Mouse (Mus musculus): ENCODE measurements around the gene Ripk3. TPM values are rescaled to one million over a fixed set of nuclear protein-coding genes. Genes with fewer than 3 reads are reported as not detected.

Ripk3 gene
- total RNA-seq, 2 experiments from 2014 or later = 1.6 to 2.9 TPM

DNA sequence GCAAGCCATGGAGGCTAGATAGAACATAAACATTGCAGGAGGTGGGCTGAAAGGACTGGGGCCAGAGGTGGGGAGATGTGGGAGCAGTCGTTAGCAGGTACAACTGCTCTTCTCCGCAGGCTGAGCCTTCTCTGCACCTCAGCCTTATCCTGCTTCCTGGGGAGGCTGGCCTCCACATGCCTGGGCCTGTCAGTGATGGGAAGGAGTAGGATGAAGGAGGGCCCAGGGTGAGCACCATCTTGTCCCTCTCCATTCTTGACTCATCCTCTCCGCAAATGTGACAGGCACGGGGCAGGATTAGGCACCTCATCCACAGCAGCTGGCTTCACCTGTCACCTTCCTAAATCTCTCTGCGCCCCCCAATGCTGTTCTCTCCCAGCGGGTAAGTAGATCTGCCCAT is 27.5 kb downstream of the Ripk3 start, which contains the start of gene Ltb4r2:
TSS of gene Ltb4r2 (plus strand) at position 266 of the 400 bp plus-strand sequence.
- DNase-seq = no peak

DNA sequence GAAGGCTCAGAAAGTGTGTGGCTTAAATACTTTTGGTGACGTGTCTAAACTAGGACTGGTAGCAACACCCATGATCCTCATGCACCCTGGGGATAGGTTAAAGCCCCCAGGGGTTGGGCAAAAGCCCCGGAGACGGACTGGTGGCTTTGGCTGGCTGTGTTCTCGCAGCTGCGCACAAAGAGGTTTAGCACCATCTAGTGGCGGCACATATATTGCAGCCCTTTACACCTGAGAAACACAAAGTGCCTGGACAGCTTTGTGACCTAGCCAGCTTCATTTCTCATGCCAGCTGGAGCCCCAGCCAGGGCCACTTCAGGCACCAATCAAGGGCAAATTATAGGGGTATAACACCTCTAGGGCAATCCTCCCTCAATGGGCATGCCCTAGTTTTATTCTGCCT is 28.5 kb downstream of the Ripk3 start:
- peak; percentile 82 to 93 for DNase-seq

DNA sequence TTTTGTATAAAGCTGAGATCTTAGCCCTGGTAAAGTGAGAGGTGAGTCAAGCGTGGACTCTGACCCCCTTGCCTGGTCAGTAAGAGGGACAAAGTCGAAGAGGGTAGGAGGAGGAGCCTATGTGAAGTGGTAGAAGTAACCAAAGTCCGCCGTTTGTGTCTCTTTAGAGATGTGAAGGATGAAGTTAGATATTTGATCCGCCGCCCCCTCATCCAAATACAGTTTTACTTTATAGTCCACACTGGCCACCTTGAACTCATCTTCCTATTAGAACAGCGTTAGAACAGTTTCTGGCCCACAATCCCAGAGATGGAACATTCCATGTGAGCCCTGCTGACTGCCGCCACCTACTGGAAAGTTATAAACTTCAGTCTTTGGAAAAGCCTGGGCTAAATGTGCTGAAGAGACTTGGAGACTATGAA is 30.3 kb downstream of the Ripk3 start, which contains the start of gene Cideb:
TSS of gene Cideb (minus strand) at position 96 of the 422 bp plus-strand sequence.
- DNase-seq = peak; percentile 49 to 68

DNA sequence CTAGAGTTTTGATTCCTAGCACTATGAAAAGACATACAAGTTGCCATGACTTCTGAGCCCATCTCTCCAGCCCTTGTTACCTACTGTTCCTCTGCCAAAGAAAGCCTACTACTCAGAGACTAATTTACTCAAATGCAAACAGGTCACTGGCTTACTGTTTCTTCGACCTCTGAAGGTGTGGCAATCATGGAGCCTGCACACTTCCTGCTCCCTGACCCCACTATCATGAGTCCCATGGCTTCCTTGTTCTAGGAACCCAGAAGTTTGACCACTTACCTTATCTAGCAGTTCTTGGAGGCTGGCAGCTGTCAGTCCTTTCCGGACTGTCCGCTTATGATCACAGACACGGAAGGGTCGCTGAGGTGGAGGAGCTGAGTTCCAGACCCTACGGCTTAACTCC is 31.1 kb downstream of the Ripk3 start:
- DNase-seq = no peak

DNA sequence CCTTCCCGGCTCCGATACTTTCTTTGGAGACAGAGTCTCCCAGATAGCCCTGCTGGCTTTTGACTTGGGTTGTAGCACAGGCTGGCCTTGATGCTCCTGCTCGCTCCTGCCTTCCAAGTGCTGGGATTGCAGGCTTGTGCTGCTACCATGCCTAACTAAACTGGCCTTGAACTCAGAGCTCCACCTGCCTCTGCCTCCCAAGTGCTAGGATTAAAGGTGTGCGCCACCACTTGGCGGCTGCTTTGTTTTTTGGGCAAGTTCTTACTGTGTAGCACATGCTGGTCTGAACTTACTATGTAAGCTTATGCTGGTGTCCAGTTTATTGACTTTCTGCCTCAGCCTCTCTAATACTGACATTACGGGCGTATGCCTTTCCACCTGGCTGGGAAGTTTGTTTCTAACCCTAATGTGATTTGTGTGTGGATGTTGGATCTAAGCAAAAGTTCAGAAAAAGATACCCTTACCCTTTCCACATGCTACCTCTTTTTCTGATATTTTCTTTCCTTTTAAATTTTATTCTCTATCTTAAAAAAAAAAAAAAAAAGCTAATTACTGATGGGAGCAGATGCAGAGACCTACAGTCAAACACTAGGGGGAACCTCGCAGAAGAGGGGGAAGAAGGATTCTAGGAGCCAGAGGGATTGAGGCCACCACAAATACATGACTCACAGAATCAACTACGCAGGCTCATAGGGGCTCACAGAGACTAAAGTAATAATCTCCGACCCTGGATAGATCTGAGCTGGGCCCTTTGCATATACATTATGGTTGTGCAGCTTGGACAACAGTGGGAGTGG is 41.4 kb downstream of the Ripk3 start:
- no peak for DNase-seq

DNA sequence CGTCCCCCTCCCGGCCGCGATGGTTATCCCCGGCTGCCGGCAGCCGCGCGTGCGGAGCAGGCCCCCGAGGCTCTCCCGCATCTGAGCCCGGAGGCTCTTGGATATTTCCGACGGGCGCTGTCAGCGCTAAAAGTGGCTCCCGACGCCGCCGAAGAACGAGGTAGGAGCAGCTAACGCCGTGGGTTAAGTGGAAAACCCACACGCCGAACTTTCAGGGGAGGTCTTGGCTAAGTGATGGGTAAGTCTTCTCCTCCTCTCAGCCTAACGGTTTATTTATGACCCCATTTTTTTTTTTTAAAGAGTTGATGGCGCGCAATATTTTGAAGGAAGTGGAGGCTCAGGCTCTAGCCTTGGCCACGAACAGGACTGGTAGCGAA is 42.8 kb downstream of the Ripk3 start:
- DNase-seq = no peak

DNA sequence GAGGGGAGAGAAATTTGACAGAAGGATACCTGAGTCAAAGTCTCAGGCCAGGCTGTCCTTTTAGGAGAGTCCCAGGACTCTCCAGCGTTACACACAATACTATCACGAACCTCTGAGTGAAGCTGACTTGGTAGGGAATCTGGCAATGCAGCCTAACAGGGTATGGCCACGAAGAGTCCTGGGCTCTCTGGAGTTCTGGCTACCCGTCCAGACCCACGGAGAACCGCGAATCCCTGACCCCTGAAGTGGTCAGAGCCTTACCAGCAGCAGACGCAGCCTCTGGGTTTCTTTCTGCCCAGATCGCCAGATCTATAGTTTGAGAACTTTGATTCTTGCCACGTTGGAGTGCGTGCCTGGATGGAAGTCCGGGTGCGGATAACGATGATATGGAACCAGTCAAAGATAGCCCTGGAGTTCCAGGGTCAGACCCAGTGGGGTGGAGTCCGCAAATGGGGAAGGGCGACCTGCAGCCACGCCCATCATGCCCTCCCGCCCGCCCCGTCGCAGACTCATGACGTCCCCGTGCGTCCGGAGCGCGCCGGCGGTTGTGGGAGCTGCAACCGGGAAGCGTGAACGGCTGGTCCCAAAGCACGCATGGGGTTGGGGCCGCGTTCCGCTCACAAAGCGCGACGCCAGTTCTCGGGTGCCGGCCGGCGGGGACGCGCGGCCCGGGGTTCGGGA is 43.3 kb downstream of the Ripk3 start, which contains the start of the genes Dhrs1 and Nop9:
TSS of gene Dhrs1 (minus strand) at position 511 of the 681 bp plus-strand sequence.
TSS of gene Nop9 (plus strand) at position 514 of the 681 bp plus-strand sequence.
- peak; percentile 91 to 92 for DNase-seq

DNA sequence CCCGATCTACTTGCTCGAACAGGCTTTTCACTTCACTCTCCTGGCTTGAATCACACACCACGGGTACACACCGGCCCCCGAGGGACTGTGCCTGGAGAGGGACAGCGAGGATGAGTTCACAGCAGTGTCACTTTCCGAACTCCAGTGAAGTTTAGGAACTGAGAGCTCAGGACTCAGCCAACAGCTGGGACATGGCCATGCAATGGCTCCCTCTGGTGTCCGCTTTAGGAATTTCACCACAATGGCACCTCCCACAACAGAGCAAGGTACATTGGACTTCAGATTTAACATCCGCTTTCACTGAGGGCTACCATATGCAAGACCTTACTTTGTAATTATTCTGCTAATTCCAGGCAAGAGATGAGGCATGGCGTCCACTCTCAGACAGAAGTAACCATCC is 45.0 kb downstream of the Ripk3 start:
- DNase-seq = peak; percentile 87 to 93

DNA sequence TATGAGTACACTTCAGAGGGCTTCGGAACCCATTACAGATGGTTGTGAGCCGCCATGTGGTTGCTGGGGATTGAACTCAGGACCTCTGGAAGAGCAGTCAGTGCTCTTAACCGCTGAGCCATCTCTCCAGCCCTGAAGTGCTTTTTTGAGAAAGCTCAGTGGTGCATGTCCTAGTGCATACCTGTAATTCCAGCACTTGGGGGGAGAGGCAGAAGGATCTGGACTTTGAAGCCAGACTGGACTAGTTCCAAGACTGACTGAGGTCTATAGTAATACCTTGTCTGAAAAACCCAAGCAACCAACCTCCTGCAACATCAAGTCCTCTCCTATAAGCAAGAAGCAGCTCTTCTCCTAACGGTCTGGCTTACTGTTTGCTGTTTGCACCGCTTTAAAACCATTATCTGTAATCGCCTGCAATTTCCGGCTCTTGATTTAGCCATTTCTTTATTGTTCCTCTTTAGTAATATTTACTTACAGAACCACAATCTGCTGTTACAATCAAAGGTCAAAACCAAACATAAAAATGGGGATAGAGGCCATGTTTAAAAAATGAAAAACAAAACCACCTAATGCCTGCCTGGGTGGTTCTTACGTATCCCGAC is 51.5 kb downstream of the Ripk3 start:
- DNase-seq = no peak

DNA sequence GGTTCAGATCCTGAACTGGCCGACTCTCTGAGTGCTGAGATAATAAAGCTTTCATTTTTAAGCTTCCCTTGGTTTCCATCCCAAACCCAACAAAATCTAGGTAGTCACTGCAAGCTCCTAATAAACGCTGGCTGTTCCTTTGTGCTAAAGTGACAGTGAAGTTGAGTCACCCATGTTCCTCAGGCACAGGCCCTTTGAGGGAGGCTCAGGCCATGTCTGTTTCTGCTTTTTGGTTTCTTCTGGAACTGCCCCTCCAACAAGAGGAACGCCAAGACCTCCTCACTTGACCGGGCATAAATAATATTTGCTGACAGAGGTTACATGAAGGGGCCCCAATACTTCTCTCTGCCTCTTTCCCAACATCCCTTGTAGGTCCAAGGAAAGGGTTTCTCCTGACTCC is 52.9 kb downstream of the Ripk3 start:
- no peak for DNase-seq

DNA sequence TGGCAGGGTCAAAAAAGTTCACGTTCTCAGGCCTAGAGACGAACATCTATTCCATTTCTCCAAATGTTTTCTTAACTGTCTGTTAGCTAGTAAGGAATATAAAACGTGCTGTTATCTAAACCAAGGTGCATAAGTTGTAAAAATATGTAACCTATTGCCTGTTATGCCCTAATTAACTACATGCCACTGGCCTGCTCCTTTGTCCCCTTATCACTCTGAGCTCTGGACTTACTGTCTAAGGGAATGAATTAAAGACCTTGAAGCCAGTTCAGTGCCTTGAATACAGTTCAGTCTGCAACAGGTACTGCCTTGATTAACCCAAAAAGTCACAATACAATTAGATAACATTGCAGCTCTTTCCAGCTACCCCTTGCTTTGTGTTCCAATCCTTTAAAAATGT is 53.3 kb downstream of the Ripk3 start:
- DNase-seq = no peak

Other genes starting within 250 kb of the Ripk3 start
- gene Pck2, start 248.6 kb downstream of the Ripk3 start, total RNA-seq (2021) = 1 to 10 TPM; 8.3 to 9.4 TPM
- gene Dcaf11, start 228.9 kb downstream of the Ripk3 start, total RNA-seq (2021) = 100 to 1,000 TPM; 147 to 152 TPM
- not detected for gene A730061H03Rik, start 228.5 kb downstream of the Ripk3 start, total RNA-seq (2021)
- 100 to 1,000 TPM; 172 to 176 TPM for gene Fitm1, start 213.2 kb downstream of the Ripk3 start, total RNA-seq (2021)
- gene Psme1, start 210.7 kb downstream of the Ripk3 start, total RNA-seq (2021) = 100 to 1,000 TPM; 276 to 319 TPM
- gene Emc9, start 203.6 kb downstream of the Ripk3 start, total RNA-seq (2021) = 10 to 100 TPM; 66.8 to 70.0 TPM
- gene Psme2, start 197.8 kb downstream of the Ripk3 start, total RNA-seq (2021) = 100 to 1,000 TPM; 142 to 145 TPM
- 10 to 100 TPM; 25.4 to 29.9 TPM for gene Rnf31, start 197.2 kb downstream of the Ripk3 start, total RNA-seq (2021)
- 10 to 100 TPM in 1 of 2 experiments, 1 to 10 TPM in 1; 8.9 to 11.0 TPM for gene Irf9, start 185.3 kb downstream of the Ripk3 start, total RNA-seq (2021)
- under 1 TPM; 0.22 to 0.62 TPM for gene Rec8, start 170.8 kb downstream of the Ripk3 start, total RNA-seq (2021)
- gene Ipo4, start 152.9 kb downstream of the Ripk3 start, total RNA-seq (2021) = 10 to 100 TPM; 51.3 to 64.8 TPM
- gene Gm49378, start 151.0 kb downstream of the Ripk3 start, total RNA-seq (2021) = 1 to 10 TPM; 1.4 to 2.3 TPM
- 10 to 100 TPM; 39.7 to 42.3 TPM for gene Tm9sf1, start 145.1 kb downstream of the Ripk3 start, total RNA-seq (2021)
- gene Tssk4, start 138.7 kb downstream of the Ripk3 start, total RNA-seq (2021) = under 1 TPM; 0.42 to 0.54 TPM
- 10 to 100 TPM; 47.1 to 58.8 TPM for gene Mdp1, start 128.4 kb downstream of the Ripk3 start, total RNA-seq (2021)
- gene Gmpr2, start 116.9 kb downstream of the Ripk3 start, total RNA-seq (2021) = 10 to 100 TPM in 1 of 2 experiments, 1 to 10 TPM in 1; 8.7 to 10.8 TPM
- gene Nedd8, start 116.7 kb downstream of the Ripk3 start, total RNA-seq (2021) = 100 to 1,000 TPM; 250 to 257 TPM
- gene Tinf2, start 107.0 kb downstream of the Ripk3 start, total RNA-seq (2021) = 10 to 100 TPM; 10.1 to 12.1 TPM
- under 1 TPM; 0.25 to 0.44 TPM for gene Tgm1, start 74.9 kb downstream of the Ripk3 start, total RNA-seq (2021)
- gene Rabggta, start 66.6 kb downstream of the Ripk3 start, total RNA-seq (2021) = 10 to 100 TPM; 14.8 to 15.8 TPM
- 10 to 100 TPM; 39.8 to 42.6 TPM for gene Dhrs1, start 43.2 kb downstream of the Ripk3 start, total RNA-seq (2021)
- 10 to 100 TPM in 1 of 2 experiments, 1 to 10 TPM in 1; 7.7 to 11.9 TPM for gene Nop9, start 43.2 kb downstream of the Ripk3 start, total RNA-seq (2021)
- gene Cideb, start 30.4 kb downstream of the Ripk3 start, total RNA-seq (2021) = 1 to 10 TPM; 2.0 TPM
- under 1 TPM; 0.21 to 0.25 TPM for gene Ltb4r2, start 27.4 kb downstream of the Ripk3 start, total RNA-seq (2021)
- under 1 TPM; 0.25 to 0.41 TPM for gene Ltb4r1, start 22.9 kb downstream of the Ripk3 start, total RNA-seq (2021)
- 10 to 100 TPM; 15.7 to 17.3 TPM for gene Adcy4, start 4.8 kb downstream of the Ripk3 start, total RNA-seq (2021)
- gene Nfatc4, start 34.3 kb upstream of the Ripk3 start, total RNA-seq (2021) = 1 to 10 TPM; 2.5 to 4.0 TPM
- 1 to 10 TPM; 7.2 to 7.4 TPM for gene Nynrin, start 65.1 kb upstream of the Ripk3 start, total RNA-seq (2021)
- gene Cbln3, start 95.5 kb upstream of the Ripk3 start, total RNA-seq (2021) = not detected
- gene Khnyn, start 96.1 kb upstream of the Ripk3 start, total RNA-seq (2021) = 10 to 100 TPM in 1 of 2 experiments, 1 to 10 TPM in 1; 8.6 to 10.0 TPM
- 100 to 1,000 TPM; 119 to 138 TPM for gene Sdr39u1, start 111.4 kb upstream of the Ripk3 start, total RNA-seq (2021)
- gene Cma1, start 155.8 kb upstream of the Ripk3 start, total RNA-seq (2021) = 1 to 10 TPM; 1.6 to 2.5 TPM
- not detected for gene Cma2, start 162.1 kb upstream of the Ripk3 start, total RNA-seq (2021)
- gene Mcpt1, start 229.1 kb upstream of the Ripk3 start, total RNA-seq (2021) = not detected
- gene Mcpt9, start 241.6 kb upstream of the Ripk3 start, total RNA-seq (2021) = not detected